Mouse (Mus musculus) erythroid progenitor cell, adult 5-6 weeks (primary cell): Measurements from ENCODE around the gene Pxn. TPM values are rescaled to one million over a fixed set of nuclear protein-coding genes. Genes with fewer than 3 reads are reported as not detected.
A peak's percentile ranks its signal among the peaks of the same experiment; 100 is the strongest.
"Not testable (repeated sequence)": the region's sequence is repeated elsewhere in the genome, so short reads cannot be mapped to it uniquely, and the experiment has no call there.

ENCODE experiments used
- ATAC-seq: replicated peaks from 2 replicates; pipeline ENCODE4 v1.8.0; 2016; ENCODE audit warnings: moderate number of reproducible peaks, mild to moderate bottlenecking, moderate TSS enrichment, inconsistent platforms; ENCODE audit not compliant: poor library complexity, low FRiP score, severe bottlenecking
- total RNA-seq, 2 experiments: library from RNA; stranded (forward) in 1 of 2; stranded (reverse) in 1 of 2; fragments of 150-400 nt in 1 of 2; fragments of 186-747, 209-891 nt in 1 of 2; gene quantifications; 2 replicates each; pipeline versions ENCODE4 v1.2.3 to v1.2.4; 2015 to 2017; ENCODE audit warnings: low replicate concordance in 2 of 2

Pxn gene
- total RNA-seq, 2 experiments from 2014 or later = 11.1 to 18.9 TPM

DNA sequence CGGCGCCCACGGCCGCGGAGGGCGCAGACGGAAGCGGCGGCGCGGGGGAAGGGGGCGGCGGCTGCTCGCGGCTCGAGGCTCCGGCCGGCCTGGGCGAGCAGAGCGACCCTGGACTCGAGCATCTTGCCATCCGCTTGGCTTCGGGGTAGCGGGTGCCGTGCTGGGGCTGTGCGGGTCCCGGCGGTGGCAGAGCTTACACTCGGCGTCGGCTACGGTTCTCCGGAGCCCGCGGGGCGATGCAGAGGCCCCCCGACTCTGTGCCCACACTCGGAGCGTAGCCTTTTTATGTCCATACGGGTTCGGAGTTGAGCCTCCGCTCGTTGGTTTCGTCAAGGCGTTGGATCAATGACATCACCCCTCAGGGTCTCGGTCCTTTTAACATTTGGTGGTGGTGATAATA, 58.9 kb downstream of the Pxn start:
- peak; percentile 11; the same call in 1 of the 2 replicates for ATAC-seq

- no peak for ATAC-seq
These were observed 62.2 kb downstream of the Pxn start for GRCm38 (mm10) chr5:115568681-115569080.

DNA sequence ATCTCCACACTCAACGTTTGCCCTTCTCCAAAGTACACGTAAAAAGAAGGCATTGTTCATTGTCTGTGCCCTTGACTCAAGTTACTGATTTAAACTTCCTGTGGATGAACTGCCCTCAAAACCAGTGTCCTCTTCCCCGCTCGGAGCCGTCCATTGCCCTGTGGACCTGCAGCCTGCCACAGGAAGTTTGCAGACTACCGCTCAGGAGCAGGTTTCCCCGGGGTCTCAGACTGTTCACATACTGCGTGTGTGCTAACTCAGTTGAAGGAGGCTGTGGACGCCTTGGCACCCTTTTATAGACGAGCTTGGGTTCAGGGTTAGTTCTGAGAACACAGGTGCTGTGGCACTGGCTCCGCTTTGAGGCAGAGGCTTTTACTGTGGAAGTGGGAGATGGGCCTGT, 62.8 kb downstream of the Pxn start:
- ATAC-seq = no peak

DNA sequence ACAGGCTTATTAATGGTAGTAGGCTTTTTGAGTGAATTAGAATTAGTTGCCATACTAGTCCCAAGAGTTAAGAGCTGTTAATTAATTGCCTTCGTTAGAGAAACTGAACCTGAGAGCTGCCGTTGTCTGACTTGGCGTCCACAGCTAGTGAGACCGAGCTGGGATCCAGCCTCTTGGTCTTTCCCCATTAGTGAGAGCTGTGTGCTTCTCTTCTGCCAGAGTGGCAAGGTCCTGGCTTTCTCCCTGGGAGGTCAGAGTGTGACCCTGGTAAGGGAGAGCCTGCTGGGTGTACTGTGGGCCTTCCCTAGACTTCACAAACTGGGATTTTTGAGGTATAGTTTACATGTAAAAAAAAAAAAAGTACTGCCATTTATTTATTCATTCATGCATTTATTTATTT, 63.2 kb downstream of the Pxn start:
- ATAC-seq = no peak

- ATAC-seq = no peak
These were observed 64.6 kb downstream of the Pxn start for GRCm38 (mm10) chr5:115571086-115571485.

DNA sequence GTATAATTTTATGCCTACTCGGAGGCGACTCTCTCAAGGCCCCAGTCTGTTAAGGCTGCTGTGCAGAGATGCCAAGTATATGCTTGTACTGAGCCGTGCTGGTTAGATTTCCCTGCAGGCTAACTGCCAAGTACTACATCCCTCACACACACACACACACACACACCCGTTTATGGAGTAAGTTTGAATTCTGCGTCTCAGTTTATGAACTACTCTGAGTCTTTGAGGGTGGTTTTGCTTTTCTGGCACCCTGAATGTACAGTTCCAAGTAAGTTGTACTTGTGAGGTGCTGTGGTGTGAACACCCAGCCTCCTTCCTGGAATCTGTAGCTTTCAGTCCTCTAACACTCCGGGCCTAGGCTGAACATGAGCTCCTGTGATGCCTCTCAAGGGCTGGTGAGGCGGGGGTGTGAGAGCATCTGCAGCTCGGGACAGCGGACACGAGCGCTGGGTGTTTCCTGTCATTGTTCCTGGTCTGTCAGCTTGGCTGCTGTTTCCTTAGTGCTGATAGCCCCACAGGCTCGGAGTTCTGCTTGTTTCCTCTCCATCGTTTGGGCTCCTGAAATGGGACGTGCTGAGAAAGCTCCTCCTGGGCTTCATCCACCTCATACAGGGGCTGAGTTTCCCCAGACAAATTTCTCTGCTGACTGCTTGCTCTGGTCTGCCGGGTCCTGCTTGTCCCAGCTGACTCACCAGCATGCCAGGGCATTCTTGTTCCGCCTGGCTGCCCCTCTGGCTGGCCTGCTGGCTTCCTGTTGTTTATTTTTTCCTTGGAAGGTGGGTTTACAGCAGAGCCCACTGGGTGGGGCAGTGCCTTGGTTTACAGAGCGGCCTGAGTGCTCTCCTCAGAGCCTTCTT, 66.4 kb downstream of the Pxn start:
- no peak for ATAC-seq

- no peak for ATAC-seq
These were observed 68.5 kb downstream of the Pxn start for GRCm38 (mm10) chr5:115574992-115575391.

GRCm38 (mm10) chr5:115577686-115578085, 71.2 kb downstream of the Pxn start:
- not testable (repeated sequence) for ATAC-seq

DNA sequence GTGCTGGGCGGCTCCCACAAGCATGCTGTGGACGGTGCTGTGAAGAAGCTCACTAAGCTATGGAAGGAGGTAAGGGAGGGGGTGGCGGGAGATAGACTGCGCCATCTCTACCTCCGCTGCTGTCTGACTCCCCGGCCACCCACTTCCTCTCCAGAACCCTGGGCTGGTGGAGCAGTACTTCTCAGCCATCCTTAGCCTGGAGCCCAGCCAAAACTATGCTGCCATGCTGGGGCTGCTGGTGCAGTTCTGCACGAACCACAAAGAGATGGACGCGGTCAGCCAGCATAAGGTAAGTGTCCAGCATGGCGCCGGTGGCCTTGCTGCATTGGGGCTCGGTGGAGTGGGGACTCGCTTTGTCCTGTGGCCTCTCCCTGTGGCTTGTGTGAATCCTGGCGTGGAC, 72.4 kb downstream of the Pxn start:
- no peak for ATAC-seq

DNA sequence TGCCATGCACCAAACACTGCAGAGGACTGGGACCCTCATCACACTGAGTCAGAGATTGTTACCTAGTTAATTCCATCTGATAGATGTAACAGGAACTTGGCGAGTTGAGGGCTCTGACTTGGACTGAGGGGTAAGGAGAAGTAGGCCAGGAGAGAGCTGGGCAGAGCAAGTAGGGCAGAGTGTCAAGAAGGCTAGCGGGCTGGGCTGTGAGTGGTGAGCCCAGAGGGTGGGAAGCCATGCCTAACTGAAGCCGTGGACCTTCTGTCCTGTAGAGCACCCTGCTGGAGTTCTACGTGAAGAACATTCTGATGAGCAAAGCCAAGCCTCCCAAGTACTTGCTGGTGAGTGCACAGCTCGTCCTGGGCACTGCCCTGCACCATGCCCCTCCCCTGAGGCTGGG, 72.9 kb downstream of the Pxn start:
- ATAC-seq = no peak

- ATAC-seq = no peak
These were observed 73.9 kb downstream of the Pxn start for GRCm38 (mm10) chr5:115580229-115581001.

GRCm38 (mm10) chr5:115581662-115582061, 75.2 kb downstream of the Pxn start:
- no peak for ATAC-seq

DNA sequence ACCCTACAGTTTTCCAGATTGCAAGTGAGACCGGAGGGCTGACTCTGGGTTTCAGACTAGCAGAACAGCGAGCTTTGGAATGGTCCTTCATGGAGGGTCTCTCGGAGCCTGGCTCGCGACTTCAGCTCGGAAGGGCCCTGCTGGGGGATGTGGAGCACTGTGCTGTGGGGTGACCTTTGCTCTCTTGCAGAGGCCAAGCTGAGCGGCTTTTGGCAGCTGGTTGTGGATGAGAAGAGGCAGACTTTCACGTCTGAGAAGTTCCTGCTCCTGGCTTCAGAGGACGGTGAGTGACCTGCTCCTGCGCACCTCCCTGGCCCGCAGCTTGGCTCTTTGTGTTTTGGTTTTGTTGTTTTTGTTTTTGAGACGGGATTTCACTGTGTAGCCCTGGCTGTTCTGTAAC, 79.1 kb downstream of the Pxn start:
- ATAC-seq = no peak

DNA sequence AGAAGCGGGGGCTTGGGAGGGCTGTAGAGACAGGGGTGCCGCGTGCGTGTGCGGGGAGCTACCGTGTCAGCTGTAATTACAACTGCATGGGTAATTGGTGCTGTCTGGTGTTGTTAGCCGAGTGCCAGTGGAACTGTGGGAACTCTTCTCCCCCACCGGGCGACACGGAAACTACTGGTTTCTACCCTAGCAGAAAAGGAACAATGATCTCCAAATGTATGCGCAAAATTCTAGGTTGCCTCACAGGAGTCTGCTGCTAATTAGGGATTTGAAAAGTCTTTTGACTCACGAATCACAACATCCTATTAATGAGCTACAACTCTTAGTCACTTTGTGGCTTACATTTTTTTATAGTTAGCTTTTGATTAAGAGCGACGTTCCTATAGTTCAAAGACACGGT, 79.7 kb downstream of the Pxn start:
- ATAC-seq = no peak

DNA sequence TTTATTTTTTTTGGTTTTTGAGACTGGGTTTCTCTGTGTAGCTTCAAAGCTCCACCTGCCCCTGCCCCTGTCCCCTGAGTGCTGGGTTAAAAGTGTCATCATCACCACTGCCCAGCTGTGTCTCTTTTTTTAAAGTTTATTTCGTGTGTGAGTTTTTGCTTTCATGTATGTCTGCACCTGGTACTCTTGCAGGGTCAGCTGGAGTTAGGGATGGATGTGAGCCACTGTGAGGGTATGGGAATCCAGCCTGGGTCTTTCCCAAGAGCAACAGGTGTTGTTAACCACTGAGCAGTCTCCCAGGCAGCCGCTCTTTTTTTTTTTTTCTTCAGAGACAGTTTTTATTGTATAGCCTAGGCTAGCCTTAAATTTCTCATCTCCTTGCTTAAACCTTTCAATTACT, 80.3 kb downstream of the Pxn start:
- no peak for ATAC-seq

DNA sequence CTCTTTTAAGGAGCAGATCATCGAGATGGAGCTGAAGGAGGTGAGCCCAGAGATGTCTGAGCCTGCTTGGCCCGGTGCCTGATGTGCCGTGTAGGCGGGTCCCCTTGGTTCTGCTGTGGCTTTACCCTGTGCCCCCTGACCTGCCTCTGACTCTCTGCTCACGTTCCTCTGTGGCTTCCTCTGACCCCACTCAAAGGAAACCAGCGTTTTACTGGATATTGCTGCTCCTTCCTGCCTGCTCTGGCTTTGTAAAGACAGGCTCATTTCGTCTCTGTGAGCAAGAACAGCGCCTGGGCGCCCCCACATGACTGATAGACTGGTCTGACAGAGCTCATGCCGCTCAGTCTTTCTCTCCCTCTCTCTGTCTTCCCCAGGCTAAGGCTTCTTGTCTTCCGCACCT, 84.6 kb downstream of the Pxn start:
- ATAC-seq = no peak

GRCm38 (mm10) chr5:115591506-115591905, 85.0 kb downstream of the Pxn start:
- ATAC-seq = no peak

- ATAC-seq = no peak
These were observed 97.1 kb downstream of the Pxn start for GRCm38 (mm10) chr5:115603561-115603960.
